Mouse (Mus musculus) liver, embryonic 14.5 days (tissue): Measurements from ENCODE around the gene Smim22.

Source experiments
- CTCF ChIP-seq: IDR thresholded peaks from 2 replicates; pipeline ENCODE4 v1.5.1; 2016; ENCODE audit warnings: antibody characterized with exemption, low read depth, control low read depth
- EP300 ChIP-seq: IDR thresholded peaks from 2 replicates; pipeline ENCODE4 v1.6.1; 2016; ENCODE audit warnings: antibody characterized with exemption, low read depth

GRCm38 (mm10) chr16:5049182-5049773 lies 42.2 kb downstream of the Smim22 start:
- TF ChIP-seq EP300 (no peak), CTCF (no peak)
